Mouse (Mus musculus) midbrain, embryonic 15.5 days (tissue): ENCODE data around the gene Vasn. TPM values are rescaled to one million over a fixed set of nuclear protein-coding genes. Genes with fewer than 3 reads are reported as not detected.

Experiments
- ATAC-seq: fragments of 200-750 bp; cut with Nextera tagmentation; replicated peaks from 2 replicates; pipeline ENCODE4 v1.8.0; 2017; ENCODE audit warnings: moderate TSS enrichment
- H3K27ac ChIP-seq: fragments of 300-500 bp; sonication (generic); 2 replicates; pipeline ENCODE4 v1.5.1; 2015; ENCODE audit warnings: mild to moderate bottlenecking, inconsistent platforms
- H3K27me3 ChIP-seq: fragments of 300-500 bp; sonication (generic); replicated peaks from 2 replicates; pipeline ENCODE4 v1.6.1; 2015; ENCODE audit warnings: inconsistent platforms
- H3K36me3 ChIP-seq: fragments of 300-500 bp; sonication (generic); replicated peaks from 2 replicates; pipeline ENCODE4 v1.6.1; 2015; ENCODE audit warnings: inconsistent platforms
- H3K4me1 ChIP-seq: fragments of 300-500 bp; sonication (generic); 2 replicates; pipeline ENCODE4 v1.6.1; 2015; ENCODE audit warnings: inconsistent platforms
- H3K4me2 ChIP-seq: fragments of 300-500 bp; sonication (generic); 2 replicates; pipeline ENCODE4 v1.6.1; 2015; ENCODE audit warnings: inconsistent platforms, mild to moderate bottlenecking, moderate library complexity
- H3K4me3 ChIP-seq: fragments of 300-500 bp; sonication (generic); 2 replicates; pipeline ENCODE4 v1.5.1; 2015; ENCODE audit warnings: mild to moderate bottlenecking, inconsistent platforms
- H3K9ac ChIP-seq: fragments of 300-500 bp; sonication (generic); 2 replicates; pipeline ENCODE4 v1.6.1; 2015; ENCODE audit warnings: mild to moderate bottlenecking, inconsistent platforms
- H3K9me3 ChIP-seq: fragments of 300-500 bp; sonication (generic); 2 replicates; pipeline ENCODE4 v1.6.1; 2016; ENCODE audit warnings: inconsistent platforms
- WGBS: fragments of 180-500 bp; shearing (Covaris S2); methylation state at CpG from one replicate; pipeline ENCODE4 v1.1.7; 2015; ENCODE audit warnings: mixed read lengths; 5-methylcytosine and 5-hydroxymethylcytosine counted together
- polyA plus RNA-seq: library from polyadenylated mRNA; unstranded; fragments of >200 nt; fragmentation: Nextera tagmentation; extraction: Ambion mirVana; gene quantifications from 2 replicates; pipeline ENCODE4 v1.2.1, GENCODE M21; 2015

Gene Vasn
- polyA plus RNA-seq, 1 experiment from 2014 or later = 5.2 TPM

GRCm38 (mm10) chr16:4648416-4649023, 8.8 kb downstream of the Vasn start:
- Histone ChIP-seq H3K9ac (no peak overlapping the region), H3K4me1 (0 out of 2 replicates have a peak, but pooled peaks cover 5% of the 10 kb centered on the region), H3K9me3 (no peaks in the 10 kb centered on the region), H3K36me3 (peaks cover 4% of the 10 kb centered on the region; the same call in 1 of the 2 replicates), H3K27ac (no peak overlapping the region), H3K4me2 (no peak overlapping the region), H3K27me3 (no peaks in the 10 kb centered on the region), H3K4me3 (no peak overlapping the region)
- ATAC-seq = no peak
- WGBS = 78% methylated on average over 28 of the region's 28 CpGs

- Histone ChIP-seq H3K4me2 (no peak overlapping the region), H3K4me1 (no peaks in the 10 kb centered on the region), H3K9ac (no peak overlapping the region), H3K4me3 (no peak overlapping the region), H3K27me3 (no peaks in the 10 kb centered on the region), H3K27ac (no peak overlapping the region), H3K36me3 (peaks cover 4% of the 10 kb centered on the region; the same call in 1 of the 2 replicates), H3K9me3 (no peaks in the 10 kb centered on the region)
- 86% methylated on average over 5 of the region's 5 CpGs for WGBS
- no peak for ATAC-seq
These were observed 9.5 kb downstream of the Vasn start for GRCm38 (mm10) chr16:4649211-4649610.

GRCm38 (mm10) chr16:4649692-4650091, 10.0 kb downstream of the Vasn start:
- WGBS = 88% methylated on average over 11 of the region's 11 CpGs
- H3K27ac ChIP-seq = no peak overlapping the region
- H3K36me3 ChIP-seq = peaks cover 4% of the 10 kb centered on the region; the same call in 1 of the 2 replicates
- no peak overlapping the region for H3K4me3 ChIP-seq
- H3K27me3 ChIP-seq = no peaks in the 10 kb centered on the region
- no peaks in the 10 kb centered on the region for H3K9me3 ChIP-seq
- no peak for ATAC-seq
- no peaks in the 10 kb centered on the region for H3K4me1 ChIP-seq
- H3K9ac ChIP-seq = no peak overlapping the region
- H3K4me2 ChIP-seq = no peak overlapping the region

DNA sequence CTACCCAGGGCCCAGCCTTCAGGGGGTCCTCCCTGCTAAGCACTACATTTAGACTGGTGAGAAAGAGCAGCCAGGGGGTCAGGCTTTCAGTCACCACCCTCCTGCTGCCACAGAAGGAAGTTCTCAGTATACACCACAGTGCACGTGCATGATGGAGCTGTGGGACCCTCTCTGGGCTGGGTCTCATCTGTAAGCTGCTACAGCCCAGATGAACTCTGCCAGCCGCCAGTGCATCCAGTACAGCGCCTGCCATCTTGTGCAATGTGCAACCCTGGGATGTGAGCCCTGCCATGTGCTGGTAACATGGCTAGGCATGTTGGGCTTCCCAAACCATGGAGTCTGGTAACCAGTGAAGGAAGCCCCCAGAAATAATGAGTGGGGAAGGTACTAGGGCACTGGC, 10.4 kb downstream of the Vasn start:
- no peaks in the 10 kb centered on the region for H3K9me3 ChIP-seq
- H3K4me1 ChIP-seq = peaks cover 4% of the 10 kb centered on the region
- no peak overlapping the region for H3K4me2 ChIP-seq
- 90% methylated on average over 3 of the region's 3 CpGs for WGBS
- H3K9ac ChIP-seq = no peak overlapping the region
- no peak overlapping the region for H3K4me3 ChIP-seq
- no peak overlapping the region for H3K27ac ChIP-seq
- no peaks in the 10 kb centered on the region for H3K27me3 ChIP-seq
- no peak for ATAC-seq
- H3K36me3 ChIP-seq = peaks cover 4% of the 10 kb centered on the region; the same call in 1 of the 2 replicates

DNA sequence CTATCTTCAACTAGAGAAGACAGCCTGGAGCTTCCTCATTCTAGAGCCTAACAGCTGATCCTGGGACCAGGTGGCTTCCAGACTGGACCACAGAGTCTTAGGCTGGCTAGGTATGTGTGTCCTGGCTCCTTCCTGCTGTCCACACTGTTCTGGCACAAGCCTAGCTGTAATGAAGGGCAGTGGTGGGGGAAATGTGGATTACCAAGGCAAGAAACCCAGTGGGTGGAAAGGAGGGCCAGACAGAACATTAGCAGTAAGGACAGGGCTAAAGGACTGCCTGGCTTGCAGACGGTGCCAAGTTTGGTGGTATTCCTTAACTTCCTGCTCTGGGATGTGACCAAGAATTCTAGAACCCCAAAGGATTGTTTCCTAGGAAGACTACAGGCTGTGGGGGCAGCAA, 11.3 kb downstream of the Vasn start:
- Histone ChIP-seq H3K27me3 (no peaks in the 10 kb centered on the region), H3K4me1 (peaks cover 13% of the 10 kb centered on the region), H3K9me3 (no peaks in the 10 kb centered on the region), H3K4me2 (no peak overlapping the region), H3K9ac (no peak overlapping the region), H3K4me3 (no peak overlapping the region), H3K27ac (no peak overlapping the region), H3K36me3 (peaks cover 4% of the 10 kb centered on the region; the same call in 1 of the 2 replicates)
- no peak for ATAC-seq
- WGBS = 86% methylated on average over 1 of the region's 1 CpGs

DNA sequence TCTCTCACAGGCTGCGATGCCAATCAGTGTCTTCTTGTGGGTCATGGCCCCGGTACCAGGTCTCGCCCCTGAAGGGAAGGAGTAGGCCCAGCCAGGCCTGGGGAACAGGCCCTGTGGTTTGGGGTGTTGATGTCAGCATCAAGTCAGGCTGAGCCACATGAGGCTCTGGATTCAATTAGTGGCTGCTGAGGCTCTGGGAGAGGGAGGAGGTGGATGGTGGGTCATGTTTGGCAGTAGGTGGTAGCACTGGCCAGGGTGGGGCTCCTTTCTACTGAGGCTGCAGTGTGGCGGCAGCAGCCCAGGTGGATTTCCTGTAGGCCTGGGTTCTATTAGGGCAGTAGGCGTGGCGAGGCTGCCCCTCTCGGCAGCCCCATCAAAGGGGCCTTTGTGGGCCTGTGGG, 11.9 kb downstream of the Vasn start:
- Histone ChIP-seq H3K4me1 (peaks cover 16% of the 10 kb centered on the region), H3K27ac (no peak overlapping the region), H3K4me3 (no peak overlapping the region), H3K36me3 (peaks cover 4% of the 10 kb centered on the region; the same call in 1 of the 2 replicates), H3K9ac (no peak overlapping the region), H3K27me3 (no peaks in the 10 kb centered on the region), H3K4me2 (no peak overlapping the region), H3K9me3 (no peaks in the 10 kb centered on the region)
- no peak for ATAC-seq
- WGBS = 80% methylated on average over 7 of the region's 7 CpGs

GRCm38 (mm10) chr16:4652707-4653416, 13.1 kb downstream of the Vasn start:
- H3K27me3 ChIP-seq = no peaks in the 10 kb centered on the region
- no peaks in the 10 kb centered on the region for H3K9me3 ChIP-seq
- WGBS = 86% methylated on average over 4 of the region's 4 CpGs
- H3K4me1 ChIP-seq = peaks cover 16% of the 10 kb centered on the region
- ATAC-seq = no peak
- no peak overlapping the region for H3K4me3 ChIP-seq
- no peak overlapping the region for H3K9ac ChIP-seq
- peaks cover 4% of the 10 kb centered on the region; the same call in 1 of the 2 replicates for H3K36me3 ChIP-seq
- H3K27ac ChIP-seq = no peak overlapping the region
- H3K4me2 ChIP-seq = no peak overlapping the region

DNA sequence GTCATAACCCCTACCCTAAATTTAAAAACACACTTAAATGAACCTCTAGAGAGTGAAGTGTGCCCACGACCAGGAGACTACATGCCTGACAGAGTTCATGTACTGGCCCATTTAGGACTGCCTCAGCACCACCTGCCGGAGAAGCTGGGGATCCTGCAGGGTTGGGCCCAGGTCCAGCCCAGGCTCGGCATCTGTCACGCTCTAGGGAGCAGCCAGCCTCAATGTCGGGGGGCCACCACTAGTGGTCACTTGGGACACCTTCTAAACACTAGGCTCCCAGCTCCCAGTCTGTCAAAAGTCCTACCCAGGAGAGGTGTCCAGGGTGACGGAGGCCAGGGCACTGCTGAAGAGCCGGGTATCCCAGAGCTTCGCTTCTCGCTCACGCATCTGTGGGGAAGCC, 15.0 kb downstream of the Vasn start:
- Histone ChIP-seq H3K27me3 (no peaks in the 10 kb centered on the region), H3K4me3 (no peak overlapping the region), H3K4me1 (peaks cover 21% of the 10 kb centered on the region), H3K9me3 (no peaks in the 10 kb centered on the region), H3K4me2 (no peak overlapping the region), H3K9ac (no peak overlapping the region), H3K36me3 (peaks cover 4% of the 10 kb centered on the region; the same call in 1 of the 2 replicates), H3K27ac (no peak overlapping the region)
- WGBS = 84% methylated on average over 10 of the region's 10 CpGs
- no peak for ATAC-seq

- Histone ChIP-seq H3K27ac (peak overlapping the region; percentile 48; the same call in 1 of the 2 replicates), H3K9me3 (no peaks in the 10 kb centered on the region), H3K4me3 (no peak overlapping the region), H3K9ac (no peak overlapping the region), H3K4me2 (no peak overlapping the region), H3K36me3 (peaks cover 4% of the 10 kb centered on the region; the same call in 1 of the 2 replicates), H3K27me3 (no peaks in the 10 kb centered on the region), H3K4me1 (peaks cover 21% of the 10 kb centered on the region)
- 63% methylated on average over 4 of the region's 4 CpGs for WGBS
- no peak for ATAC-seq
These were observed 15.6 kb downstream of the Vasn start for GRCm38 (mm10) chr16:4655251-4655734.

DNA sequence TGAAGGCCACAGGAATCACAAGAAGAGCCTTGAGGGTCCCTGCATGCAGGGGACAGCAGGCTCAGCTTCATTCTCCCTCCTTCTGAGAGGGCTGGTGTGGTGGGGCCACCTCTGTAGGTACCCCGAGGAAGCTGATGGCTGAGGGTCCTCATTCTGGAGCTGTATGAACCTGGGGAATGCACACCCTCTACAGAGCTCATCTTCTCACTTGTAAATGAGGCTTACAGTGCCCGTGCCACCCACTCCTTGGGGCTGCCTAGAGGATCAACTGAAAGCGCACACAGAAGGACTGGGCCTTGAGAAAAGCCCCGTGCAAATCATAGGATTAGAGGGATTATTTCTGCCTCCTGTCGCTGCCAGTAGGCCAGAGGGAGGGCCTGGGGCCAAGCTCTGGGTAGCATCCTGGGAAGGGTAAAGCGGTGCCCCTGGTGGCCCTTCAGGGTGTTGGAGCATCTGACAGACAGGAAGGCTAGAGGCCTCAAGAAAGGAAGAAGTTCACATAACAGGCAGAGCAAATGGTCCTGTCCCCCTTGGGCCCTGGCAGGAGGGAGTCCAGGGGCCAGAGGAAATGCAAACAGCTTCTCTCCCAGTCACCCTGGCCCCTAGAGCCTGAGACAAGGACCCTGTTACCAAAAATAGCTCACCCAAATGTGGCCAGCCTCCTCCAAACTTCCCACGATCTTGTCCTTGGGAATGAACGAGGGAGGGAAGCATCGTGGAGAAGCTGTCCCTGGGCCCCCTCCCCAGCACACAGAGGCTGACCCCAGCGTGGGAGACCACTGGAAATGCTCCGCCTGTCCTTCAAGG, 16.2 kb downstream of the Vasn start:
- Histone ChIP-seq H3K9ac (no peak overlapping the region), H3K4me3 (no peak overlapping the region), H3K27me3 (no peaks in the 10 kb centered on the region), H3K27ac (peak overlapping the region; percentile 48; the same call in 1 of the 2 replicates), H3K4me1 (peaks cover 21% of the 10 kb centered on the region), H3K9me3 (no peaks in the 10 kb centered on the region), H3K36me3 (peaks cover 8% of the 10 kb centered on the region; the same call in 1 of the 2 replicates), H3K4me2 (no peak overlapping the region)
- WGBS = 22% methylated on average over 11 of the region's 11 CpGs
- ATAC-seq = peak; percentile 76; the same call in 1 of the 2 replicates

- no peak for ATAC-seq
- no peak overlapping the region for H3K4me3 ChIP-seq
- peaks cover 13% of the 10 kb centered on the region for H3K36me3 ChIP-seq
- H3K27ac ChIP-seq = no peak overlapping the region
- H3K27me3 ChIP-seq = no peaks in the 10 kb centered on the region
- peaks cover 21% of the 10 kb centered on the region for H3K4me1 ChIP-seq
- 63% methylated on average over 9 of the region's 9 CpGs for WGBS
- no peak overlapping the region for H3K4me2 ChIP-seq
- H3K9me3 ChIP-seq = no peaks in the 10 kb centered on the region
- no peak overlapping the region for H3K9ac ChIP-seq
These were observed 16.9 kb downstream of the Vasn start for GRCm38 (mm10) chr16:4656571-4657081.

- Histone ChIP-seq H3K36me3 (peaks cover 16% of the 10 kb centered on the region; the same call in 1 of the 2 replicates), H3K27ac (no peak overlapping the region), H3K4me2 (no peak overlapping the region), H3K27me3 (no peaks in the 10 kb centered on the region), H3K4me1 (peaks cover 21% of the 10 kb centered on the region), H3K9me3 (no peaks in the 10 kb centered on the region), H3K4me3 (no peak overlapping the region), H3K9ac (no peak overlapping the region)
- 33% methylated on average over 11 of the region's 11 CpGs for WGBS
- 0 out of 2 replicates have a peak, but pooled peaks have one; percentile 45 for ATAC-seq
These were observed 19.1 kb downstream of the Vasn start for GRCm38 (mm10) chr16:4658781-4659245.
